Mouse (Mus musculus): ENCODE results near the gene Crnn. TPM values are rescaled to one million over a fixed set of nuclear protein-coding genes. Genes with fewer than 3 reads are reported as not detected.

Gene Crnn
- not detected in 2 replicates for polyA plus RNA-seq (2012; ENCODE audit: insufficient read depth, insufficient read length, missing spikeins)

DNA sequence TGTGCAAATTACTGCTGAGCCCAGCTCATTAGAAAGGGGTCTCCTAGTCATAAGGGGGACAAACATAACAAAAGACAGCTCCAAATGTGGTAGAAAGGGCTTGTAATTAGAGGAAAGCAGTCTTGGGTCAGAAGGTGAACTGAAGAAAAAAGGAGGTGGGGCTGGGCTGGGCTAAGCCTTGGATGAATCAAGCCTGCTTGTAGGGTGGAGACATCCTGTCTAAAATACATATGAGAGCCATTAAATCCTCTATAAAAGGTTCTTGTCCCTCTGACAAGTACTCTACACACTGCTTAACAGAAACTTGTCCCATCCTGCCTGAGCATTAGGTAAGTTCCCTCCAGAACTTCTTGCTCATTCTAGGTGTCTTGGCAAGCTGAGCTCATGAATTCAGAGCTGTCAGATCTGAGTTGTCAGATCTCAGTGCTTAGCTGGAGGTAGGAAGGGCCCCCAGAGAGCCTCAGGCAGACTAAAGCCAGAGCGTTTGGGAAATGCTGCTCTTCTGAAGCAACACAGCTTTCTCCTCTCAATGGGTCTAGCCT is at the start of gene Crnn:
Gene Crnn, plus strand, starts transcription at position 278 of the 542 bp plus-strand sequence.
- no peak within 1 kb of the TSS for H3K4me3 ChIP-seq (ENCODE audit: insufficient read depth, low read depth, low read length)
- H3K27ac ChIP-seq (replicated peaks; ENCODE audit: low read depth, low read length) = no peak within 1 kb of the TSS
- no peaks in the 10 kb centered on the region for H3K4me1 ChIP-seq (ENCODE audit: control insufficient read depth, insufficient read depth, insufficient read length, low read length)

- Histone ChIP-seq H3K4me1 (ENCODE audit: control insufficient read depth, insufficient read depth, insufficient read length, low read length) (no peaks in the 10 kb centered on the region), H3K4me3 (ENCODE audit: insufficient read depth, low read depth, low read length) (no peak overlapping the region), H3K27ac (replicated peaks; ENCODE audit: low read depth, low read length) (no peak overlapping the region)
Measured at GRCm38 (mm10) chr3:93096447-93096846, 48.1 kb upstream of the Crnn start.

DNA sequence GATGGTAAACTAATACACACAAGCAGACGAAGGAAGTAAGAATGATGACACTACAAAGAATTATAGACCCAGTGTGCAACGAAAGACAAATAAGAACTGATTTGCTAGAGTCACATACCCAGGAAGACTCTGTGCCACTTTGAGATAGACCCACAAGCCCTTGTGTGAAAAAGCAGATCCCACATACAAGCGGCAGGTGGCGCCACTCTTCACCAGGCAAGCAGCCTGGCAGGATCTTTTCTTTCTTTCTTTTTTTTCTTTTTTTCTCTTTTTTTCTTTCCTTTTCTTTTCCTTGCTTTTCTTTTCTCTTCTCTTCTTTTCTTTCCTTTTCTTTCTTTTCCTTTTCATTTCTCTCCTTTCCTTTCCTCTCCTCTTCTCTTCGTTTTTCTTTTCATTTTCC is 32.9 kb upstream of the Crnn start:
- no peaks in the 10 kb centered on the region for H3K4me1 ChIP-seq (ENCODE audit: control insufficient read depth, insufficient read depth, insufficient read length, low read length)
- no peak overlapping the region for H3K27ac ChIP-seq (replicated peaks; ENCODE audit: low read depth, low read length)
- no peak overlapping the region for H3K4me3 ChIP-seq (ENCODE audit: insufficient read depth, low read depth, low read length)

GRCm38 (mm10) chr3:93114481-93114880 is 30.1 kb upstream of the Crnn start:
- H3K4me3 ChIP-seq (ENCODE audit: insufficient read depth, low read depth, low read length) = no peak overlapping the region
- no peaks in the 10 kb centered on the region for H3K4me1 ChIP-seq (ENCODE audit: control insufficient read depth, insufficient read depth, insufficient read length, low read length)
- H3K27ac ChIP-seq (replicated peaks; ENCODE audit: low read depth, low read length) = no peak overlapping the region

- H3K4me3 ChIP-seq (ENCODE audit: insufficient read depth, low read depth, low read length) = no peak overlapping the region
- no peaks in the 10 kb centered on the region for H3K4me1 ChIP-seq (ENCODE audit: control insufficient read depth, insufficient read depth, insufficient read length, low read length)
- no peak overlapping the region for H3K27ac ChIP-seq (replicated peaks; ENCODE audit: low read depth, low read length)
Measured at GRCm38 (mm10) chr3:93119101-93119500, 25.5 kb upstream of the Crnn start.

- Histone ChIP-seq H3K27ac (replicated peaks; ENCODE audit: low read depth, low read length) (no peak overlapping the region), H3K4me3 (ENCODE audit: insufficient read depth, low read depth, low read length) (no peak overlapping the region), H3K4me1 (ENCODE audit: control insufficient read depth, insufficient read depth, insufficient read length, low read length) (no peaks in the 10 kb centered on the region)
Measured at GRCm38 (mm10) chr3:93128052-93128451, 16.5 kb upstream of the Crnn start.

- Histone ChIP-seq H3K27ac (replicated peaks; ENCODE audit: low read depth, low read length) (no peak overlapping the region), H3K4me3 (ENCODE audit: insufficient read depth, low read depth, low read length) (no peak overlapping the region), H3K4me1 (ENCODE audit: control insufficient read depth, insufficient read depth, insufficient read length, low read length) (no peaks in the 10 kb centered on the region)
Measured at GRCm38 (mm10) chr3:93129076-93129475, 15.5 kb upstream of the Crnn start.

- Histone ChIP-seq H3K4me1 (ENCODE audit: control insufficient read depth, insufficient read depth, insufficient read length, low read length) (no peaks in the 10 kb centered on the region), H3K4me3 (ENCODE audit: insufficient read depth, low read depth, low read length) (no peak overlapping the region), H3K27ac (replicated peaks; ENCODE audit: low read depth, low read length) (no peak overlapping the region)
Measured at GRCm38 (mm10) chr3:93130460-93130859, 14.1 kb upstream of the Crnn start.

DNA sequence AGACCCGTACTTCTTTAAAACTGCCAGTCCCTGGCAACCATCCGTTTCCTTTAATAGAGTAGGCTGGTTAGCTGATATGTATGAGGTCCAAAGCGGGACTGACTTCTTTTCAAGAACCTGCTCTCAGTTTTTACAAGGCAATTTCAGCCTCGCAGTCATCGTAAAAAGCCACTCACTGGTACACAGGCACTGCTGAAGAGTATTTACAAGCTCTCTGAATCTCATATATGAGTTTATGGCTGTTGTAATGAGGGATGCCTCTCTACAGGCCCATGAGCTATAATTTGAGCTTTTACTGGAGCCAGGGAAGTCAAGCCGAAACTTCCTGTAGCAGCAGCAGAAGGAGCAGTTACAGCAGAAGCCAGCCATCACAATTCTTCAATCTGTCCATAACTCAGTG is 17.9 kb downstream of the Crnn start:
- no peaks in the 10 kb centered on the region for H3K4me1 ChIP-seq (ENCODE audit: control insufficient read depth, insufficient read depth, insufficient read length, low read length)
- no peak overlapping the region for H3K27ac ChIP-seq (replicated peaks; ENCODE audit: low read depth, low read length)
- H3K4me3 ChIP-seq (ENCODE audit: insufficient read depth, low read depth, low read length) = no peak overlapping the region

- no peak overlapping the region for H3K4me3 ChIP-seq (ENCODE audit: insufficient read depth, low read depth, low read length)
- H3K4me1 ChIP-seq (ENCODE audit: control insufficient read depth, insufficient read depth, insufficient read length, low read length) = no peaks in the 10 kb centered on the region
- H3K27ac ChIP-seq (replicated peaks; ENCODE audit: low read depth, low read length) = no peak overlapping the region
Measured at GRCm38 (mm10) chr3:93162996-93163592, 18.5 kb downstream of the Crnn start.

DNA sequence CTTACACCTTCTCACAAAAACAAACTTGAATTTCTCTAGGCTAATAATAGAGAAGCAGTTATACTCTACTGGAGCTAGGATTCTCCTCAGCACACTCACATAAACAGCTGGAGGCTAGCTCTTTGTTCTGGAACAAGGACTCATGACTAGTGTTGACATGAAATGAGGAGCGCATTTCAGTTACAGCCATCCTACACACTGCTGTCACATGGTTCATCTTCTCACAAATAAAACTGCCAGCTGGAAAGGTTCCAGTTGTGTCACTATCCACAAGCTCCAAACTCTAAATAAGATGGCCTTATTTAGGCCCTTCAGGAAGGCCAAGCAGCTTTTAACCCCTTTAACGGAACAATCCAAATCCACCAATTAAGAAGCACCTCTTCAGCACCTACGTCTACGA is 36.3 kb downstream of the Crnn start:
- no peak overlapping the region for H3K4me3 ChIP-seq (ENCODE audit: insufficient read depth, low read depth, low read length)
- H3K27ac ChIP-seq (replicated peaks; ENCODE audit: low read depth, low read length) = no peak overlapping the region
- H3K4me1 ChIP-seq (ENCODE audit: control insufficient read depth, insufficient read depth, insufficient read length, low read length) = no peaks in the 10 kb centered on the region

GRCm38 (mm10) chr3:93196978-93197377 is 52.4 kb downstream of the Crnn start, which contains the start of gene Flg2:
Gene Flg2 (plus strand): TSS chr3:93197278.
- no peaks in the 10 kb centered on the region for H3K4me1 ChIP-seq (ENCODE audit: control insufficient read depth, insufficient read depth, insufficient read length, low read length)
- H3K4me3 ChIP-seq (ENCODE audit: insufficient read depth, low read depth, low read length) = no peak within 1 kb of the TSS
- H3K27ac ChIP-seq (replicated peaks; ENCODE audit: low read depth, low read length) = no peak within 1 kb of the TSS

Other genes starting within 250 kb of the Crnn start
- not detected in 2 replicates for gene Lce3a, start 218.6 kb upstream of the Crnn start, polyA plus RNA-seq (2012; ENCODE audit: insufficient read depth, insufficient read length, missing spikeins)
- gene Lce3b, start 211.8 kb upstream of the Crnn start, polyA plus RNA-seq (2012; ENCODE audit: insufficient read depth, insufficient read length, missing spikeins) = not detected in 2 replicates
- not detected in 2 replicates for gene Lce3c, start 200.3 kb upstream of the Crnn start, polyA plus RNA-seq (2012; ENCODE audit: insufficient read depth, insufficient read length, missing spikeins)
- gene Lce3d, start 187.4 kb upstream of the Crnn start, polyA plus RNA-seq (2012; ENCODE audit: insufficient read depth, insufficient read length, missing spikeins) = not detected in 2 replicates
- not detected in 2 replicates for gene Lce3e, start 177.7 kb upstream of the Crnn start, polyA plus RNA-seq (2012; ENCODE audit: insufficient read depth, insufficient read length, missing spikeins)
- not detected in 2 replicates for gene Lce3f, start 152.6 kb upstream of the Crnn start, polyA plus RNA-seq (2012; ENCODE audit: insufficient read depth, insufficient read length, missing spikeins)
- not detected in 2 replicates for gene Crct1, start 129.1 kb upstream of the Crnn start, polyA plus RNA-seq (2012; ENCODE audit: insufficient read depth, insufficient read length, missing spikeins)
- gene Lce1m, start 125.7 kb upstream of the Crnn start, polyA plus RNA-seq (2012; ENCODE audit: insufficient read depth, insufficient read length, missing spikeins) = 3.5 TPM in 1 of 2 replicates, not detected in the other
- not detected in 2 replicates for gene Gm4858, start 76.0 kb upstream of the Crnn start, polyA plus RNA-seq (2012; ENCODE audit: insufficient read depth, insufficient read length, missing spikeins)
- gene Flg2, start 52.5 kb downstream of the Crnn start, polyA plus RNA-seq (2012; ENCODE audit: insufficient read depth, insufficient read length, missing spikeins) = 0.20 and 0.29 TPM in 2 replicates
- gene Flg, start 128.7 kb downstream of the Crnn start, polyA plus RNA-seq (2012; ENCODE audit: insufficient read depth, insufficient read length, missing spikeins) = not detected in 2 replicates
- 0.08 TPM in 1 of 2 replicates, not detected in the other for gene Hrnr, start 175.0 kb downstream of the Crnn start, polyA plus RNA-seq (2012; ENCODE audit: insufficient read depth, insufficient read length, missing spikeins)
- not detected in 2 replicates for gene Rptn, start 248.9 kb downstream of the Crnn start, polyA plus RNA-seq (2012; ENCODE audit: insufficient read depth, insufficient read length, missing spikeins)